Mouse (Mus musculus) spleen, postnatal 10 days (tissue): Measurements from ENCODE around the gene Trim65.

Experiments
- DNase-seq, 2 experiments: peaks; one replicate each; pipeline ENCODE4 v3.0.0; 2021 to 2022; ENCODE audit warnings: low spot score in 2 of 2

The Trim65 gene

GRCm38 (mm10) chr11:116088741-116089394 lies 42.1 kb downstream of the Trim65 start:
- DNase-seq, result no peak

- DNase-seq, result no peak
Measured at GRCm38 (mm10) chr11:116088188-116088587, 42.7 kb downstream of the Trim65 start.

- peak; percentile 94 to 96 for DNase-seq
Measured at GRCm38 (mm10) chr11:116087194-116088130, 43.5 kb downstream of the Trim65 start.

- DNase-seq, result peak; percentile 91 to 97
Measured at GRCm38 (mm10) chr11:116086258-116087193, 44.4 kb downstream of the Trim65 start, which contains the start of gene Wbp2. Gene Wbp2, minus strand, starts transcription at chr11:116086995.

GRCm38 (mm10) chr11:116084166-116084565 lies 46.8 kb downstream of the Trim65 start:
- DNase-seq, result no peak

- DNase-seq, result no peak
Measured at GRCm38 (mm10) chr11:116083096-116083672, 47.7 kb downstream of the Trim65 start.

- peak; percentile 73 to 88 for DNase-seq
Measured at GRCm38 (mm10) chr11:116081081-116081480, 49.8 kb downstream of the Trim65 start.

- DNase-seq, result no peak
Measured at GRCm38 (mm10) chr11:116079511-116079910, 51.4 kb downstream of the Trim65 start.

- DNase-seq, result no peak
Measured at GRCm38 (mm10) chr11:116078676-116079320, 52.1 kb downstream of the Trim65 start.

GRCm38 (mm10) chr11:116078221-116078620 lies 52.7 kb downstream of the Trim65 start:
- peak; percentile 63 to 87 for DNase-seq

- DNase-seq, result peak; percentile 70 to 79
Measured at GRCm38 (mm10) chr11:116077446-116078204, 53.3 kb downstream of the Trim65 start, which contains the start of gene Unc13d. Gene Unc13d, minus strand, starts transcription at chr11:116077961.

GRCm38 (mm10) chr11:116076836-116077235 lies 54.1 kb downstream of the Trim65 start:
- DNase-seq, result peak; percentile 58 to 69

GRCm38 (mm10) chr11:116076266-116076540 lies 54.7 kb downstream of the Trim65 start:
- DNase-seq, result no peak

- DNase-seq, result no peak
Measured at GRCm38 (mm10) chr11:116075539-116076265, 55.2 kb downstream of the Trim65 start.

- no peak for DNase-seq
Measured at GRCm38 (mm10) chr11:116074436-116074991, 56.4 kb downstream of the Trim65 start.

GRCm38 (mm10) chr11:116072608-116073007 lies 58.3 kb downstream of the Trim65 start:
- no peak for DNase-seq
